Mouse (Mus musculus): ENCODE data around the gene Ghrh.

Ghrh gene

GRCm38 (mm10) chr2:157349121-157349778, 1.9 kb upstream of the Ghrh start:
- no peak for DNase-seq (ENCODE audit: low read depth)

- DNase-seq (ENCODE audit: low read depth), result no peak
Measured at GRCm38 (mm10) chr2:157343337-157343736, 4.0 kb downstream of the Ghrh start.

GRCm38 (mm10) chr2:157342328-157342926, 4.9 kb downstream of the Ghrh start:
- no peak for DNase-seq (ENCODE audit: low read depth)

- DNase-seq (ENCODE audit: low read depth), result peak; percentile 55
Measured at GRCm38 (mm10) chr2:157341554-157342270, 5.6 kb downstream of the Ghrh start.

- no peak for DNase-seq (ENCODE audit: low read depth)
Measured at GRCm38 (mm10) chr2:157340221-157340741, 7.0 kb downstream of the Ghrh start.

DNA sequence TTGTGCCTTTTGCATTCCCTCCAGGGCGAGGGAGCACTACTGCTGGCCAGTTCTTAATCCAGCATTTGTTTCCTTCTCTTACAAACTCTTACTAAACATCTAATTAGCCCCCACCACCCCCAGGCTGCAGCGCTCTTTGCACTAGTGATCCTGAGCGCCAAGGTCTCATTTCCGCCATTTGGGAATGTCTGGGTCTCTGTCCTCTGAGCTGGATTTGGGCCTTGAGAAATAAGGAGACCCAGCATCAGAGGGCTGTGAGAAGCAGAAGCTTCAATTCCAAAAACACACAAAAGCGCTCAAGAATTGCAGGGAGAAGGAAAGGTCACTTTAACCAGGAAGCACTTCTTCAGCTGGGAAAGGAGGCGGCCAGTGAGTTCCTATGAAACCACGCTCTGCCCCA, 7.8 kb downstream of the Ghrh start:
- DNase-seq (ENCODE audit: low read depth), result no peak

DNA sequence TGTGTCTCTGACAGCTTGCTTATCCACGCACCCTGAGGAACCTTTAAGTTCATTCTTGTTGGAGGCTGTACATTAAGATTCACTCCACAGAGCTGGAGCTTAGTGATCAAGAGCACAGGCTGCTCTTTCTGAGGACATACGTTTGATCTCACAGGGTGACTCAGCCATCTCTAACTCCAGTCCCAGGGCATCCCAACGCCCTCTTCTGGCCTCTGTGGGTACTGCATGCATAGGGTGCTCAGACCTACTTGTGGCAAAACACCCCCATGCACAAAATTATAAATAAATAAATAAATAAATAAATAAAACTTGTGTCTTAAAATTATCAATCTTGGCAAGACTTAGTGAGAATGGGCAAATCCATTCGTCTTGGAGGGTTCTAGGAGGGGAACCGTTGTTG, 8.6 kb downstream of the Ghrh start:
- peak; percentile 83 for DNase-seq (ENCODE audit: low read depth)

DNA sequence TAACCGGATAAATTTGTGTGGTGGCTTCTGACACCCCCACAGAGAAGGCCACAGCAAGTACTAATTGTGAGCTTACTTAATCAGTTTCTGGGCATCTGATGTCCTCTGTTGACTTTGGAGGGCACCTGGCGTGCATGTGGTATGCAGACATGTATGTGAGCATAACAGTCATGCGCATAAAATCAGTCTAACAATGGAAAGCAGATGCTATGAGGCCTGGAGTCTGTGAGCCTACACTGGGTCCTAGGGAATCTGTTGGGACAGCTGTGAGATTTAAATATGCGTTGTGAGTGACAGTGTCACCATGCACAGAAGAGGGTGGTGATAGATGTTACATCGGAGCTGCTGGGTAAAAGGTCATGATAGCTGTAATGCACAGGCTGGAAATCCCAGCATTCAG, 15.2 kb downstream of the Ghrh start:
- DNase-seq (ENCODE audit: low read depth), result no peak

DNA sequence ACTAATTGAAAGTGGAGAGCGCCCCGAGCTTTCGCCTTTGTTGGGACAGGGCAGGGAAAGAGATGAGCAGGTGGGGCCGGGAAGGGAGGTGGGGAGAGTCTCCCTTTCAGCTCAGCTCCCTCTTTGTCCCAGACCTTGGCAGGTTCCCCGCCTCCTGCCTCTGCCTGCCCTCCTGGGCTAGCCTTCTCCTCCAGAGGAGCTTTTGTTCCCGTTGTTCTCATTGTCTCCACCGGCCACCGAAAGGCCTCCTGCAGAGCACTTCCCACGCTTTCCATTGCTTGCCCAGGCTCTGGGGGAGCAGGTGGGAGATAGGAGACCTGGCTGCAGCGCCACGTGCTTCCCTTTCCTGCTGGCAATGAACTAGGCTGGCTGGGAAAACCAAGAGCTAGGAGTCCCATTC, 18.7 kb downstream of the Ghrh start:
- DNase-seq (ENCODE audit: low read depth), result no peak

DNA sequence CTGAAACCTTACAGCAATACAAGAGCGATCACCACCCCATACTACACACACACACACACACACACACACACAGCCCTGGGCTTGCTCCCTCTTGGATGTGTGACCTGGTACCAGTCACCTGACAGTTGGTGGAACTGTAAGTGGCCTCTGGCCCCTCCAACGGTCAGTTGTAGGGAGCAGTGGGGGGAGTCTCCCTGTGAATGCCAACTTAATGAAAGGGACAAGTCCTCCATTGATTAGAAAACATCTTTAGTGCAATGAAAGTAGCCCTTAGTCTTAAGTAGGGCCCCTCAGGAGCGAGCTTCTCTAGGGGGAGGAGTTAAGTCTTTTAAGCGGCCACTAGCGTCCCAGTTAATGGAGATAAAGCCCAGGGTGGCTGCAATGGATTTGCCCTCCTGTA, 19.2 kb downstream of the Ghrh start:
- DNase-seq (ENCODE audit: low read depth), result no peak

GRCm38 (mm10) chr2:157325238-157325637, 22.1 kb downstream of the Ghrh start:
- no peak for DNase-seq (ENCODE audit: low read depth)

DNA sequence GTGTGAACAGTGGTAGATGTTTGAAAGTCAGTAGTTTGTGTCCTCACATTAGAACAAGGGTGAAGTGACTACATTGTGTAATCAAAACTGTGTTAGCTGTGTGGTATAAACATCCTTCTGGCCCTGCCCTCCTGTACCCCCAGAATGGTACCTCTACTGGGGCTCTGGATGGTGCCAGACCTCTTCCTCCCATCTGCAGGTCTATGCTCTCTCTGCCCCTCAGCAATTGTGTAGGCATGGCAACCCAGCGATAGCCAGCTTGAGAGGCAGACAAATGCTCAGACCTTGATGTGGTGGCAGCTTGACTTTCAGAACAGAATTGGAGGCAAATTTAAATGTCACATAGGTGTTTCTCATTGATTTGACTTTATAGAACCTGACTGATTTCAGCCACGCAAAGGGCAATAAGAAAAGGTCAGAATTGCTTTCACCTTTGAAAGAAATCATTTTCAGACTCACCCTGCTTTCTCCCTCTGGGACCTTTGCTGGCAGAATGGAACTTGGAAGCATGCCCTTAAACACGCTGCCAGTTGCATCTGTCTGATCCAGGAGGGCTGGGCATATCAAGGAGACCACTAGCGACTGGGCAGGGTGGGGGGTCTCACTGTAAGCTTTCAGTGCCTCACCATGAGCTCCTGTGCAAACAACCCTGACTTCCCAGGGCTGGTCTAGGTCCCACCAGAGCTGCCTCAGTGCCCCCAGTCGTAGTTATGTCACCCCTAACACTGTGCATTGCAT, 25.1 kb downstream of the Ghrh start:
- no peak for DNase-seq (ENCODE audit: low read depth)

- DNase-seq (ENCODE audit: low read depth), result no peak
Measured at GRCm38 (mm10) chr2:157320886-157321285, 26.4 kb downstream of the Ghrh start.

DNA sequence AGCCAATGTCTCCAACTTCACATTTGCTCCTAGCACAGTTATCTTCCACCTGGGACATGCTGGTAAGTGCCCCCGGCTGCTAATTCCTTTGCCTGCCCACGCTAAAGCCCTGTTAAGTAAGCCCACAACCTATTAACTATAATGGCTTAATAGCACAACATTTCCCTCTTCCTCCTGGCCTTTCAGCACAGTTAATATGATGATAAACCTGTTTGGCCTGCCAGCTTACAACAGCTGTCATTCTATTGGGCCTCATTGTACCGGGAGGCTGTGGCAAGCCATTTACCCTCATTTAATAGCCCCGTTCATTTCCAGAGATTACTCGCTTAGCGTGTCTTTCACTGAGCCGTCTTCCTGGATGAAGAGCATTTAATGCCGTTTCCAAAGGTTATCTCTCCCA, 27.2 kb downstream of the Ghrh start:
- no peak for DNase-seq (ENCODE audit: low read depth)

DNA sequence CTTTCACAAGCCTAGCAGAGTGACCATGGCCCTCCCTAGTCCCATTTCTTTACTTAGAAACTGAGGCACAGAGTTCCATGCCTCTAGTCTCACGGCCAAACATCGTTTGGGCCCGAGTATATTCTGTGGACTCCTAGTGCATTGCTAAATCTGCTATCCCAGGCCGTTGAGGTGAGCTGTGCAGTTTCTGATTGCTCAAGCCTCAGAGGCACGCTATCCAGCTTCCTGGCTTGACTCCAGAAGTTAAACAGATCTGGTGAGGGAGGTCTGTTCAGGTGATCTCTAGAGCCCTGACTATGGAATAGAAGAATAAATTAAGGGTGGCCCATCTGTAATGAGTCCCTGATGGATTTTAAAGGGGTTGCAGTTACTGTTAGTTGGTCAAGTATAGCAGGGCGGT, 30.1 kb downstream of the Ghrh start:
- DNase-seq (ENCODE audit: low read depth), result no peak

DNA sequence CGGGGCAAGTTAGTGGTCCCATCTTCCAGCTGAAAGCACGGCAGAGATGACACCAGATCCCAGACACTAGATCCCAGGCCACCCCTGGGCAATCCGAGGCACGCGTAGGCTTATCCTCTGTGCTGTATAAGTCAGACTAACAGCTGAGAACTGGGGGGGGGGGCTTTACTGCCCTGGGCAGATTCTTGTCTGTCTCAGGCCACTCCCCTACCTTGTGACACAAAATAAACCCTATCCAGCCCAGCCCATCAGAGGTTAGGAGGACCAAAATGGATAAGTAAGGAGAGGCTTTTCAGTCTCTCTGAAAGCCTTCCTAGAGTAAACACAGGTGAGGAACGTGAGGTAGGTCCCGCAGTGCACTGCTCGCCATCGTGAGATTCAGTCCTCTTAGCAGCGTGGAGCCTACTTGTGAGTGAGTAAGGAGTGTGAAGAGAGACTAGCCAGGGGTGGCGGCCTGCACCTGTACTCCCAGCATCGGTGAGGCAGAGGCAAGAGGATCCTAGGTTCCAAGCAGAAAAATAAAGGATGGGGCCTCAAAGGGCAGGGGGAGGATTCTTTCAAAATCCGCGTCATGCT, 30.9 kb downstream of the Ghrh start:
- DNase-seq (ENCODE audit: low read depth), result no peak

- DNase-seq (ENCODE audit: low read depth), result no peak
Measured at GRCm38 (mm10) chr2:157315486-157315885, 31.8 kb downstream of the Ghrh start.

DNA sequence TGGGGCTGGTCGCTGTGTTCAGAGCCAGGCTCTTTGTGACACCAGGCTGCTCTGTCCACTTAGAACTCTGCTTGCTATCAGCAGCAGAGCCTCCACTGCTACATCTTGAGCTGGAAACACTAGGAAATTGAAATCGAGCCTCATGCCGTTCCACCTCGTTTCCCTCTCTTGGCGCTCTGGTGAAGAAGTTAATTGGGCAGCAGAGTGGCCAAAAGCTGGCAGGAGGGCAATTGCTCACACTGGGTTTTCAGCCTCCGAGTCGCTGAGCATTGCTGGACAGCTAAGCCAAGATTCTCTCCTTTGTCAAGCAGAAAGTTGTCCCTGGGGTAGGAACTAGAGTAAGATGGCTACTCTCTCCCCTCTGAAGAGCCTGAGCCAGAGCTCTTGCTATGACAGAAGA, 33.0 kb downstream of the Ghrh start:
- DNase-seq (ENCODE audit: low read depth), result no peak

- DNase-seq (ENCODE audit: low read depth), result no peak
Measured at GRCm38 (mm10) chr2:157313718-157314117, 33.6 kb downstream of the Ghrh start.

DNA sequence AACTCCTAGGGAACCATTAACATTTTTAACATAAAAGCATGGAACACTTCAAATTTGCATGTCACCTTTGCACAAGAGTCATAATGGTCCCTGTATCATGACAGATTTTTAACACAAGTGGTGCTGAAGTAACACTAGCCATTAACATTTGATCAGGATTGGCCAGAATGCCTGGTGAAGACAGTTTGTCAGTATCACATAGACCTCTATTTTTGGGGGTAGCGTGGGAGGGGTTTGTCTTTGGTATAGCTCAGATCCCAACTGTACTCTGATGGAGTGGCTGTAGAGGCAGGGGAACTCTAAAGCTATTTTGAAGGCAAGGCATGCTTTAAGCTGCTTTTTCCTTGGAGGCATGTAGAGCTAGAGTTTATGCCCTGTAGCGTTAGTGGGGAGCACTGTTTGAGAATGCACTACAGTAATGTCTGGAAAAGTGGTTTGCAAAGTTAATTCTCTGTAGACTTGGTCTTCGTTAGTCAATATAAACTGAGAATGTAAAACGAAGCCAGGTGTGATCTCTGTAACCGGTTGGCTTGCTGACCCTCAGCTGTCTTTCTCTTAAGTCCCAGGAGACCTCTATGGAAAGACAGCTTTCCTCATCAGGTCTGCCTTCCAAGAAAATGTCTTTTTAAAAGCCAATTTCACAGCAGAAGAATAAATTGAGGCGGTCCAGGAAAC, 36.2 kb downstream of the Ghrh start:
- no peak for DNase-seq (ENCODE audit: low read depth)

- no peak for DNase-seq (ENCODE audit: low read depth)
Measured at GRCm38 (mm10) chr2:157309611-157310010, 37.7 kb downstream of the Ghrh start.

All from 416B (cell line).